Mouse (Mus musculus): ENCODE results near the gene Eml5. TPM values are rescaled to one million over a fixed set of nuclear protein-coding genes. Genes with fewer than 3 reads are reported as not detected.

Eml5 gene
- total and polyA plus RNA-seq, 2 experiments from 2014 or later: 8.2 to 42.5 TPM

GRCm38 (mm10) chr12:98804078-98804748, 97.1 kb downstream of the Eml5 start:
- no peak for DNase-seq
- no peak for TF ChIP-seq CTCF (IDR thresholded peaks at IDR 0.05; ENCODE audit: low read depth)

GRCm38 (mm10) chr12:98802245-98802644, 99.0 kb downstream of the Eml5 start:
- H3K4me1 ChIP-seq (ENCODE audit: insufficient read depth): no peaks in the 10 kb centered on the region
- no peaks in the 10 kb centered on the region for H3K9me3 ChIP-seq (ENCODE audit: low read length)
- peaks cover 35% of the 10 kb centered on the region for H3K36me3 ChIP-seq (ENCODE audit: insufficient read depth)
- H3K27me3 ChIP-seq (ENCODE audit: insufficient read depth, low read length): no peaks in the 10 kb centered on the region
- TF ChIP-seq CTCF (IDR thresholded peaks at IDR 0.05; ENCODE audit: low read depth): no peak
- ATAC-seq (no peak), DNase-seq (no peak)
- no peak overlapping the region for H3K4me2 ChIP-seq (ENCODE audit: low read depth)
- no peak overlapping the region for H3K4me3 ChIP-seq (ENCODE audit: low read depth, low read length)
- no peak overlapping the region for H3K27ac ChIP-seq (ENCODE audit: low read depth, low read length)
- H3K9ac ChIP-seq: no peak overlapping the region
- 88% methylated on average over 3 of the region's 3 CpGs for WGBS

More at GRCm38 (mm10) chr12:98804078-98804748, 97.1 kb downstream of the Eml5 start:
- Histone ChIP-seq H3K27ac (ENCODE audit: low read depth, low read length) (no peak overlapping the region), H3K4me3 (ENCODE audit: low read depth, low read length) (no peak overlapping the region), H3K27me3 (ENCODE audit: insufficient read depth, low read length) (no peaks in the 10 kb centered on the region), H3K36me3 (ENCODE audit: insufficient read depth) (peaks cover 24% of the 10 kb centered on the region), H3K4me2 (ENCODE audit: low read depth) (no peak overlapping the region), H3K9ac (no peak overlapping the region), H3K4me1 (ENCODE audit: insufficient read depth) (no peaks in the 10 kb centered on the region), H3K9me3 (ENCODE audit: low read length) (no peaks in the 10 kb centered on the region)
- ATAC-seq: no peak
- WGBS: 59% methylated on average over 3 of the region's 3 CpGs

GRCm38 (mm10) chr12:98800334-98800733, 101.0 kb downstream of the Eml5 start:
- H3K36me3 ChIP-seq (ENCODE audit: insufficient read depth): peaks cover 50% of the 10 kb centered on the region
- ATAC-seq: no peak

GRCm38 (mm10) chr12:98795731-98796318, 105.5 kb downstream of the Eml5 start:
- ATAC-seq (peak; percentile 75), DNase-seq (no peak)
- no peaks in the 10 kb centered on the region for H3K9me3 ChIP-seq (ENCODE audit: low read length)
- H3K36me3 ChIP-seq (ENCODE audit: insufficient read depth): peaks cover 66% of the 10 kb centered on the region
- TF ChIP-seq CTCF (IDR thresholded peaks at IDR 0.05; ENCODE audit: low read depth): no peak
- H3K4me2 ChIP-seq (ENCODE audit: low read depth): no peak overlapping the region
- H3K9ac ChIP-seq: no peak overlapping the region
- H3K27me3 ChIP-seq (ENCODE audit: insufficient read depth, low read length): no peaks in the 10 kb centered on the region
- no peaks in the 10 kb centered on the region for H3K4me1 ChIP-seq (ENCODE audit: insufficient read depth)
- H3K4me3 ChIP-seq (ENCODE audit: low read depth, low read length): no peak overlapping the region
- H3K27ac ChIP-seq (ENCODE audit: low read depth, low read length): no peak overlapping the region
- 64% methylated on average over 3 of the region's 3 CpGs for WGBS

More at GRCm38 (mm10) chr12:98800334-98800733, 101.0 kb downstream of the Eml5 start:
- Histone ChIP-seq H3K27ac (ENCODE audit: low read depth, low read length) (no peak overlapping the region), H3K9ac (no peak overlapping the region), H3K4me3 (ENCODE audit: low read depth, low read length) (no peak overlapping the region), H3K27me3 (ENCODE audit: insufficient read depth, low read length) (no peaks in the 10 kb centered on the region), H3K4me1 (ENCODE audit: insufficient read depth) (no peaks in the 10 kb centered on the region), H3K9me3 (ENCODE audit: low read length) (no peaks in the 10 kb centered on the region), H3K4me2 (ENCODE audit: low read depth) (no peak overlapping the region)
- no peak for DNase-seq
- WGBS: 85% methylated on average over 5 of the region's 5 CpGs
- no peak for TF ChIP-seq CTCF (IDR thresholded peaks at IDR 0.05; ENCODE audit: low read depth)

- Histone ChIP-seq H3K4me3 (ENCODE audit: low read depth, low read length) (no peak overlapping the region), H3K27me3 (ENCODE audit: insufficient read depth, low read length) (no peaks in the 10 kb centered on the region), H3K4me1 (ENCODE audit: insufficient read depth) (no peaks in the 10 kb centered on the region), H3K27ac (ENCODE audit: low read depth, low read length) (no peak overlapping the region), H3K36me3 (ENCODE audit: insufficient read depth) (peaks cover 60% of the 10 kb centered on the region), H3K9me3 (ENCODE audit: low read length) (no peaks in the 10 kb centered on the region), H3K4me2 (ENCODE audit: low read depth) (no peak overlapping the region), H3K9ac (no peak overlapping the region)
- TF ChIP-seq CTCF (IDR thresholded peaks at IDR 0.05; ENCODE audit: low read depth): no peak
- DNase-seq: no peak
- ATAC-seq: no peak
- 97% methylated on average over 1 of the region's 1 CpGs for WGBS
These were observed 117.0 kb downstream of the Eml5 start for GRCm38 (mm10) chr12:98784251-98784650.

GRCm38 (mm10) chr12:98779148-98779547, 122.1 kb downstream of the Eml5 start:
- no peaks in the 10 kb centered on the region for H3K4me1 ChIP-seq (ENCODE audit: insufficient read depth)
- H3K9me3 ChIP-seq (ENCODE audit: low read length): no peaks in the 10 kb centered on the region
- WGBS: 73% methylated on average over 4 of the region's 4 CpGs
- ATAC-seq (peak; percentile 71; the same call in 1 of the 2 replicates), DNase-seq (peak; percentile 55)
- H3K27me3 ChIP-seq (ENCODE audit: insufficient read depth, low read length): no peaks in the 10 kb centered on the region
- peaks cover 69% of the 10 kb centered on the region for H3K36me3 ChIP-seq (ENCODE audit: insufficient read depth)
- no peak overlapping the region for H3K4me2 ChIP-seq (ENCODE audit: low read depth)
- H3K4me3 ChIP-seq (ENCODE audit: low read depth, low read length): no peak overlapping the region
- no peak overlapping the region for H3K27ac ChIP-seq (ENCODE audit: low read depth, low read length)
- TF ChIP-seq CTCF (IDR thresholded peaks at IDR 0.05; ENCODE audit: low read depth): peak; percentile 70
- no peak overlapping the region for H3K9ac ChIP-seq

- H3K36me3 ChIP-seq (ENCODE audit: insufficient read depth): peaks cover 67% of the 10 kb centered on the region
- no peak overlapping the region for H3K9ac ChIP-seq
These were observed 123.8 kb downstream of the Eml5 start for GRCm38 (mm10) chr12:98777509-98777908.

More at GRCm38 (mm10) chr12:98777509-98777908, 123.8 kb downstream of the Eml5 start:
- 89% methylated on average over 3 of the region's 3 CpGs for WGBS
- H3K4me3 ChIP-seq (ENCODE audit: low read depth, low read length): no peak overlapping the region
- H3K4me1 ChIP-seq (ENCODE audit: insufficient read depth): no peaks in the 10 kb centered on the region
- no peak for ATAC-seq
- H3K4me2 ChIP-seq (ENCODE audit: low read depth): no peak overlapping the region
- no peaks in the 10 kb centered on the region for H3K27me3 ChIP-seq (ENCODE audit: insufficient read depth, low read length)
- no peak for DNase-seq
- TF ChIP-seq CTCF (IDR thresholded peaks at IDR 0.05; ENCODE audit: low read depth): no peak
- no peak overlapping the region for H3K27ac ChIP-seq (ENCODE audit: low read depth, low read length)
- no peaks in the 10 kb centered on the region for H3K9me3 ChIP-seq (ENCODE audit: low read length)

Measured in forebrain, postnatal 0 days (tissue).